Mouse (Mus musculus) erythroblast, embryonic 14.5 days (primary cell): ENCODE data around the gene Tgif1.

Experiments
- GATA1 ChIP-seq: IDR thresholded peaks from 2 replicates; pipeline ENCODE4 v1.6.1; 2012; ENCODE audit warnings: low read length, inconsistent platforms, mixed read lengths
- TAL1 ChIP-seq: IDR thresholded peaks from 3 replicates; pipeline ENCODE4 v1.6.1; 2012; ENCODE audit warnings: low read length, inconsistent platforms, mixed read lengths

GRCm38 (mm10) chr17:70823083-70823482, 30.3 kb downstream of the Tgif1 start:
- no peak for TF ChIP-seq TAL1
- no peak for TF ChIP-seq GATA1
